Mouse (Mus musculus) brain, embryonic 14.5 days (tissue): ENCODE data around the gene Creb3l4. TPM values are rescaled to one million over a fixed set of nuclear protein-coding genes. Genes with fewer than 3 reads are reported as not detected.

Experiments
- DNase-seq: peaks from one replicate; pipeline ENCODE4 v3.0.0-alpha.2; 2011; ENCODE audit warnings: low read depth
- CTCF ChIP-seq: fragments of 200-500 bp; IDR thresholded peaks from 2 replicates; pipeline ENCODE4 v1.5.1; 2012; ENCODE audit warnings: inconsistent platforms, mild to moderate bottlenecking, moderate library complexity, borderline replicate concordance; ENCODE audit not compliant: insufficient read depth, insufficient read length; ENCODE audit errors: extremely low read depth
- POLR2A ChIP-seq: fragments of 200-500 bp; IDR thresholded peaks from 2 replicates; pipeline ENCODE4 v1.6.1; 2012; ENCODE audit warnings: mild to moderate bottlenecking, inconsistent platforms, borderline replicate concordance; ENCODE audit not compliant: poor library complexity, insufficient read depth, insufficient read length, severe bottlenecking; ENCODE audit errors: extremely low read depth
- polyA plus RNA-seq: library from polyadenylated mRNA; depleted of rRNA; stranded (reverse); fragments of >200 nt; gene quantifications from 2 replicates; pipeline ENCODE4 v1.2.3, GENCODE M21; 2012

Gene Creb3l4
- polyA plus RNA-seq, 1 experiment = 1.3 TPM

DNA sequence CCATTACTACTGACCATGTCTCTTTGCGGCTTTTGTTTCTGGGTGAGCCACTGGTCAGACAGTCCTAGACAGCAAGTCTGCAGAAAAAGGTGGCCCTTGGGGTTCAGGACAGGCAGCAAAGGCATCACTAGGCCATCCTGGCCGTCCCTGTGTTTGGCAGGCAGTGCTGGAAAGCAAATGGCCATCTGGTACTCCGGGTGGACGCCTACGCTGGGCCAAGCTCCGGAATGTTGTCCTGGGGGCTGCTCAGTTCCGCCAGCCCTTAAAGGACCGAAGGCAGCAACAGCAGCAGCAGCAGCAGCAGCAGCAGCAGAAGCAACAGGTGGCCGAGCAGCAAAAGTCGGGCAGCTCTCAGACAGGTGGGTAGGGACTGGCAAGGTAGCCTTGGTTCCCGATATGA lies 32.0 kb upstream of the Creb3l4 start:
- TF ChIP-seq POLR2A (no peak), CTCF (no peak)
- no peak for DNase-seq

DNA sequence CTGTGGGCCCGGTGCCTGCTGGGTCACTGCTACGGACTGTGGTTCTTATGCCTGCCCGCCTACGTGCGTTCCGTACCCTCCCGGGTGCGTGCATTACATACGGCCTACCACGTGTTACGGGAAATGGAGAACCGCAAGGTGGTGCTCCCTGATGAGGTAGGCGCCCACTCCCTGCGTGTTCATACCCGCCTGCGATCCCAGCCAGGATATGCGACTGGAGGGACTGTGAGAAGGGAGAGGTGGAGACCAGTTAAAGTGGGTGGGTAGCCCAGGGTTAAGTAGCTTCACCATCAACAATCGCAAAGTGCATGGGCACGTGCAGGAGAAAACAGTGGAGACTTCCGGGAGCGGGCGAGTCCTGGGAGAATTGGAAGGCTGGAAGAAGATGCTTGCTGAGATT lies 30.5 kb upstream of the Creb3l4 start:
- DNase-seq = no peak

DNA sequence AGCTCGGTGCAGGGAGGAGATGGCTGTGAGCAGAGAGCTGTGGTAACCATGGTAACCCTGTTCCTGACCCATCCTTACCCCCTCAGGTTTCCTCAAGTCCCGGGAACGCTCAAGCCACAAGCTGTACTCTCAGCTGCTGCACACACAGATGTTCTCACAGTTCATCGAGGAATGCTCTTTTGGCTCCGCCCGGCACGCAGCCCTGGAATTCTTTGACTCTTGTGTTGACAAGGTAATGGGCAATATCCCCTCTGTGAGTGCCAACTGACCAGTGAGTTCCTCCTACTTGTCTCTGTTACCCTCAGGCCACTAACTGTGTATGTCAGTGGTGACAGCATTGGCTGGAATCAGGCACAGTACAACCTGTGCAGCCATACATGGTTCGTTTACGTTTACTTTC lies 28.9 kb upstream of the Creb3l4 start:
- TF ChIP-seq CTCF (no peak), POLR2A (no peak)
- DNase-seq = no peak

More for the DNA sequence above, 30.5 kb upstream of the Creb3l4 start:
- no peak for TF ChIP-seq POLR2A
- TF ChIP-seq CTCF = no peak

DNA sequence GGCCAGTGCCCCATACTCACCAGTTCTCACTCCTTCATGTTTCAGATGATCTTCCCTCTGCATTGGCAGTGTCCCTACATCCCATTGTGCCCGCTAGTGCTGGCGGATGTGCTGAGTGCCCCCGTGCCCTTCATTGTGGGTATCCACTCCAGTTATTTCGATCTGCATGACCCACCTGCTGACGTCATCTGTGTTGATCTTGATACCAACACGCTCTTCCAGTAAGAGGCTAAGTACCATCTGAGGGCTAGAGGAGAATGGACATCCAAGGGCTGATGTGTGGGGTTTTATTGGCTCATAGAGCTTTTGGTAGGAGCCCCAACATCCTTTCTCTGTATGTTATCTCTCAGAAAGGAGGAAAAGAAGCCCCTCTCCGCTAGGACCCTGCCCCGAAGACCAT lies 27.5 kb upstream of the Creb3l4 start:
- TF ChIP-seq POLR2A = no peak
- no peak for TF ChIP-seq CTCF
- no peak for DNase-seq

DNA sequence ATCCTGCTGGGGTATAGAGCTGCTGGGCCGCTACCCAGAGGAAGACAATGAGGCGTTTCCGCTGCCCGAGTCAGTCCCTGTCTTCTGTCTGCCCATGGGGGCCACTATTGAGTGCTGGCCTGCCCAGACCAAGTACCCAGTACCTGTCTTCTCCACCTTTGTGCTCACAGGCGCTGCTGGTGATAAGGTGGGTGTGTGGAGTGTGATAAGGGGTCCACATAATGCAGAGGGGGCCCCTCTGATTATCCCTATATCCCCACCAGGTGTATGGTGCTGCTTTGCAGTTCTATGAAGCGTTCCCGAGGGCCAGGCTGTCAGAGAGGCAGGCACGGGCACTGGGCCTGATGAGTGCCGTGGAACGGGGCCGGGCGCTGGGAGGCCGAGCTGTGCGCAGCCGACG lies 25.7 kb upstream of the Creb3l4 start:
- DNase-seq = no peak
- TF ChIP-seq CTCF (no peak), POLR2A (no peak)

DNA sequence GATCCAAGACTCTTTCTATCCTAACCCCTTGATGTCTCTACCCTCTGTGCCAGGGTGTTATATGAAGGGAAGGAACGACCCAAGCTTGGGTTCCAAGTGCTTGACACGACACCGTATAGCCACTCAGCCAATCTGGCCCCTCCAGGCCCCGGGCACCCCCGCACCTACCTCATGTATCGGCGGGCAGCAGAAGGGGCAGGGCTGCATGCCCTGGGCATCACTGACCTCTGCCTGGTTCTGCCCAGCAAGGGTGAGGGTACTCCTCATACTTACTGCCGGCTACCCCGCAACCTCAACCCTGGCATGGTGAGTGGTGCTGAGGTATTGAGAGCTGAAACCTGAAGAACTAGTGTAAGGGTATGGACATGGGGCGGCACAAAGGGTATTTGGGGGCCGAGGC lies 24.9 kb upstream of the Creb3l4 start:
- TF ChIP-seq POLR2A = no peak
- TF ChIP-seq CTCF = no peak
- DNase-seq = no peak

DNA sequence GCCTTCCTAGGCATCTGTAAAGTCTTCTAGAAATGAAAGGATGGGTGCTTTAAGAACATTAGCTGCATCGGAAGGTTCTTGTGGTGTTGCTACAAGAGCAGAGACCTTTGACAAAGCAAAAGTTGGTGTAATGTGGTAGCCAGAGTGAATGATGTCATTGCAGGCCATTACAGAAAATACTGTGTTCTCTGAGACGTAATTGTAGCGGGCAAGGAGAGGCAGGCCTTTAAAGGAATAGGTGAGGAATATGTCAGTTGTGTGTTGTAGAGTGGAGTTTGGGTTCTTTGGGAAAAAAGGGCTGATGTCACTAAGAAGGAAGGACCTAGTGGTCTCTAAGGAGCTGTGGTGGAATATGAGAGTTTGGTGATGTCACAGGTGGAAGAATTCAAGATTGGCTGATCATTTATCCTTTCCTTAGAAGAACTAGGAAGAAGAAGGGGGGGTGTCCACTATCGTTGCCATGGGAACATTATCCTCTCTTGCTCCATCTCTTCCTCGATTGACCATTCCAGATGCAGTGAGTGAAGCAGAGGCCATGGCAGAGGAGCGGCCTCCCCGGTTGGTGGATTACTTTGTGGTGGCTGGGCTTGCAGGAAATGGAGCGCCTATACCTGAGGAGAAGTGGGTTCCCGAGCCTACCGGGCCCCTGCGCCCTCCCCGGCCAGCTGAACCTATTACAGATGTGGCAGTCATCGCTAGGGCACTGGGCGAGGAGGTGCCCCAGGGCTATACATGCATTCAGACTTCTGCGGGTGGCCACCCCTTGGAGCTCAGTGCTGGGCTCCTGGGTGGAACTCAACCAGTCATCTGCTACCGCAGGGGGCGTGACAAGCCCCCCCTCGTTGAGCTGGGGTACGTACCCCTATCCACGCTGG lies 23.8 kb upstream of the Creb3l4 start:
- TF ChIP-seq CTCF = no peak
- no peak for TF ChIP-seq POLR2A
- no peak for DNase-seq

DNA sequence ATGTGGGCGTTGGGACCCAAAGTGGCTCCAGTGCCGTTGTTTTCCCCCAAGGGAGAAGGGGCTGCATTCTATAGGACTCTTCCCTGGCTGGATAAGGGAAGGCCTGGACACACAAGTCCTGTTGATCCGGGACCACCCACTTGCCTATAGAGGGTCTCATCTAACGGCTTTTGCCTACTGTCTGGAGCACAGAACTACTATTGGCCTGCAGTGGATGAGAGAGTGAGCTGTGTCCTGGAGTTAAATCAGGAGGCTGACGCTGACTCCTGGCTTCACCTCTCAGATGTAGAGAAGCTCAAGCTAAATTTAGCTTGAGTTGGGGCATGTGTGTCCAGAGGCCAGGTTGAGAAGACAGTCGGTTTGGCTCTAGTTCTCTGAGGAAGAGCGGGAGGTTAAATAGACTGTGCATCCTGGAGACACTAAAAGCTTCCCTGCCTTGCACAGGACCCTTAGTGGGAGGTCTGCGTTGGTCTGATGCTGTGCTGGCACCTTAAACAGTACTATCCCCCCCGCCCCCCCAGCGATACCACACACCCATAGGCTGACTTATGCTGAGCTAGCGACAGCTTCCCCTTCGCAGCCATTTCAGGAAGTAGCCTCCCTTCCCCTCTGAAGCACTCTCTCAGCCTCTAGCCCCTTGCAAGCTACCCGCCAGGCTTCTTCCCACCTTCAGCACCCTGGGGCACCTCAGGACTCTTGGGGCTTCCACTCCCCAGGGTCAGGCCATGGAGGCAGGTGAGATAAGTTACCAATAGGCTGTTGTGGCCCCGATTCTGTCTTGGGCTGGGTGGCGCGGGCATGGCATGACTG lies 22.8 kb upstream of the Creb3l4 start:
- DNase-seq = no peak
- TF ChIP-seq CTCF = no peak
- TF ChIP-seq POLR2A = no peak

DNA sequence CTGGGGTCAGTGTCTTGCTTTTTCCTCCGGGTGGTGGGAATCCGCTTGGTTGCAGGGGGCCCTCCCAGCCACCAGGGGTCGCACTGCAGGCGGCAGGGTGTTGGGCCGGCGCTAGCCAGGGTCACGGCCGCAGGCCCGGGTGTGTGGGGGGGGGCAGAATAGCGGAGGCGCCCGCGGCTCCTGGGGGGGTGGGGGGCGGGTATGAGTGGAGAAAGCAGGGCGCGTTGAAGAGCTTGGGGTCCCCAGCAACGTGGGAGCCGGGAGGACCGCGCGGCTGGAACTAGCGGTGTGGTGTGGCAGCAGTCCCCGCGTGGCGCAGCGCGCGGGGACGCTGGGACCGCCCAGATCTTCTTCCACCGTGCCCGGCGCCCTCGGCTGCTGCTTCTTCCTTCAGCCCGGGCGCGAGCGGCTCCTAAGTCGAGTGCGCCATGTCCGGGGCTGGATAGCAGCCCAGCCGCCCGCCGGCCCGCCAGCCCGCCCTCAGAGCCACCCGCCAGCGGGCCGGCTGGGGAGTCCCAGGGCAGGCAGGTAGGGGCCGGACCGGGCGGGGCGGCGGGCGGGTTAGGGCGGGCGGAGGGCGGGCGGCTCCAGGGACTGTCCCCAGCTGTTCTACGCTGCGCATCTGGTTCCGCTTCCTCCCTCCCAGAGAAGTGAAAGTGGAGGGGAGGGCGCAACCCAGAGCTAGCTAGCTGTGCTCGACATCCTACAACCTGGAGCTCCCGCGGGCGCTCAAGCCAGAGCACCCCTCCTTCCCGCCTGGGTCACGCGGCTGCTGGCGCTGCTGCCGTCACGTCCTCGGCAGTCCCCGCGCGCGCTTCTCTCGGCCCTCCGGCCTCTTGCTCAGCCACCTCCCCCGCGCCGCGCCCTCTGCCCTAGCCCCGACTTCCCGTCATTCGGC lies 22.0 kb upstream of the Creb3l4 start, which contains the start of gene Dennd4b:
Dennd4b (plus strand) TSS at position 152 of the 898 bp plus-strand sequence.
- TF ChIP-seq CTCF (peak; percentile 93), POLR2A (peak; percentile 43; the same call in 1 of the 2 replicates)
- peak; percentile 87 for DNase-seq

DNA sequence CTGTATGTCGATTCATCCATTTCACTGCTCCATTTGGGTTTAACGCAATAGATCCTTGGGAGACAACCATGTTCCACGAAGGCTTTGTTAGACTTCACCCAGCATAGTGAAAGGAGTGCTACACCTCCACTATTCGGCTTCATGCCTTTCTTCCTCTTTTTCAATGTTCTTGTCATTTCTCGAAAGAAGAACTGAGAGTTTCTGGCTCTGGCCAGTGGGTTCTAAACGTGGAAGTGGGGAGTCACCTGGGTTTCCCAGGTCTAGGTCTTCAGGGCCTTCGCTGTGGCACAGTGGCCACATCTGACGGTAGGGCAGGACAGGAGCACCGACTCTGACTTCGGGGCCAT lies 21.3 kb upstream of the Creb3l4 start:
- no peak for DNase-seq
- TF ChIP-seq POLR2A = no peak
- TF ChIP-seq CTCF = no peak

DNA sequence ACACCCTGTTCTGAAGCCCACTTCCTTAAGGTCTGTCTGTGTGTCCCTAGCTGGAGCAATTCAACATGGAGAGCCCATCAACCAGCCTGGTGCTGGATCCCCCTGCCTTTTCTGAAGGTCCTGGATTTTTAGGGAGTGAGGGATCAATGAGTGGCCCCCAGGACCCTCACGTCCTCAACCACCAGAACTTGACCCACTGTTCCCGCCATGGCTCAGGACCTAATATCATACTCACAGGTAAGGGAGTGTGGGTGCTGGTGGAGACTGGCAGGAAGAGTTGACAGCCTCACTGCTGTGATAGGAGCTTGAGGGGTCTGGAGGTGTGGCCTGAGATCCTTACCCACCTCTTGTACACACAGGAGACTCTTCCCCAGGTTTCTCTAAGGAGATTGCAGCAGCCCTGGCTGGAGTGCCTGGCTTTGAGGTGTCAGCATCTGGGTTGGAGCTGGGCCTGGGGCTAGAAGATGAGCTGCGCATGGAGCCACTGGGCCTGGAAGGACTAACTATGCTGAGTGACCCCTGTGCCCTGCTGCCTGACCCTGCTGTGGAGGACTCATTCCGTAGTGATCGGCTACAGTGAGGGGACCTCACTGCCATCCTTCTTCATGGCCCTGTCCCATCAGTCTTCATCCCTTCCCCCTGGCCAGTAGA lies 19.9 kb upstream of the Creb3l4 start:
- no peak for TF ChIP-seq POLR2A
- TF ChIP-seq CTCF = no peak
- DNase-seq = no peak
